Mouse (Mus musculus) midbrain, embryonic 14.5 days (tissue): ENCODE measurements around the gene Txnip. TPM values are rescaled to one million over a fixed set of nuclear protein-coding genes. Genes with fewer than 3 reads are reported as not detected.

Source experiments
- ATAC-seq: fragments of 200-750 bp; cut with Nextera tagmentation; 2 replicates; pipeline ENCODE4 v1.8.0; 2017; ENCODE audit warnings: moderate number of reproducible peaks, moderate library complexity; ENCODE audit not compliant: low FRiP score, low TSS enrichment
- DNase-seq: peaks from one replicate; pipeline ENCODE4 v3.0.0-alpha.2; 2015
- H3K27ac ChIP-seq: fragments of 300-500 bp; sonication (generic); replicated peaks from 2 replicates; pipeline ENCODE4 v1.5.1; 2014; ENCODE audit warnings: mild to moderate bottlenecking, low read depth, low read length, moderate library complexity
- H3K27me3 ChIP-seq: fragments of 300-500 bp; sonication (generic); 2 replicates; pipeline ENCODE4 v1.6.1; 2014; ENCODE audit warnings: low read length, control low read depth, mixed read lengths; ENCODE audit not compliant: control insufficient read depth, insufficient read depth
- H3K36me3 ChIP-seq: fragments of 300-500 bp; sonication (generic); 2 replicates; pipeline ENCODE4 v1.6.1; 2014; ENCODE audit warnings: low read length, control low read depth; ENCODE audit not compliant: control insufficient read depth, insufficient read depth
- H3K4me1 ChIP-seq: fragments of 300-500 bp; sonication (generic); 2 replicates; pipeline ENCODE4 v1.6.1; 2014; ENCODE audit warnings: mild to moderate bottlenecking, antibody characterized with exemption, low read length, control low read depth; ENCODE audit not compliant: control insufficient read depth, insufficient read depth
- H3K4me2 ChIP-seq: fragments of 300-500 bp; sonication (generic); 2 replicates; pipeline ENCODE4 v1.6.1; 2014; ENCODE audit warnings: mild to moderate bottlenecking, low read length, moderate library complexity
- H3K4me3 ChIP-seq: fragments of 300-500 bp; sonication (generic); replicated peaks from 2 replicates; pipeline ENCODE4 v1.5.1; 2014; ENCODE audit warnings: low read depth, low read length
- H3K9ac ChIP-seq: fragments of 300-500 bp; sonication (generic); replicated peaks from 2 replicates; pipeline ENCODE4 v1.6.1; 2014; ENCODE audit warnings: mild to moderate bottlenecking, low read length, moderate library complexity
- H3K9me3 ChIP-seq: fragments of 300-500 bp; sonication (generic); 2 replicates; pipeline ENCODE4 v1.6.1; 2016; ENCODE audit warnings: low read length, control low read depth, mixed read lengths; ENCODE audit not compliant: control insufficient read depth
- WGBS: fragments of 180-500 bp; shearing (Covaris S2); extraction: QIAGEN DNeasy Blood & Tissue Kit; methylation state at CpG from one replicate; pipeline ENCODE4 v1.1.7; 2014; 5-methylcytosine and 5-hydroxymethylcytosine counted together
- polyA plus RNA-seq: library from polyadenylated mRNA; unstranded; fragments of >200 nt; fragmentation: Nextera tagmentation; extraction: Ambion mirVana; gene quantifications from 2 replicates; pipeline ENCODE4 v1.2.1, GENCODE M21; 2014

Txnip gene
- polyA plus RNA-seq, 1 experiment from 2014 or later, result 60.1 TPM

- Histone ChIP-seq H3K4me1 (no peaks in the 10 kb centered on the region), H3K27me3 (no peaks in the 10 kb centered on the region), H3K27ac (no peak overlapping the region), H3K9me3 (no peaks in the 10 kb centered on the region), H3K4me3 (no peak overlapping the region), H3K9ac (no peak overlapping the region), H3K36me3 (no peaks in the 10 kb centered on the region), H3K4me2 (no peak overlapping the region)
- 92% methylated on average over 11 of the region's 11 CpGs for WGBS
- ATAC-seq (no peak), DNase-seq (no peak)
Measured at GRCm38 (mm10) chr3:96569966-96570605, 12.3 kb downstream of the Txnip start.

GRCm38 (mm10) chr3:96570643-96571042 is 12.9 kb downstream of the Txnip start:
- no peak overlapping the region for H3K9ac ChIP-seq
- H3K4me2 ChIP-seq, result no peak overlapping the region
- no peaks in the 10 kb centered on the region for H3K9me3 ChIP-seq
- WGBS, result 78% methylated on average over 7 of the region's 7 CpGs
- no peak for ATAC-seq
- H3K27ac ChIP-seq, result no peak overlapping the region
- no peak overlapping the region for H3K4me3 ChIP-seq
- no peaks in the 10 kb centered on the region for H3K36me3 ChIP-seq
- no peaks in the 10 kb centered on the region for H3K4me1 ChIP-seq
- H3K27me3 ChIP-seq, result no peaks in the 10 kb centered on the region
- DNase-seq, result no peak

GRCm38 (mm10) chr3:96571336-96571735 is 13.6 kb downstream of the Txnip start:
- H3K27me3 ChIP-seq, result no peaks in the 10 kb centered on the region
- no peaks in the 10 kb centered on the region for H3K36me3 ChIP-seq
- no peak overlapping the region for H3K4me2 ChIP-seq
- H3K27ac ChIP-seq, result no peak overlapping the region
- H3K9me3 ChIP-seq, result no peaks in the 10 kb centered on the region
- H3K9ac ChIP-seq, result no peak overlapping the region
- H3K4me1 ChIP-seq, result peaks cover 1% of the 10 kb centered on the region; the same call in 1 of the 2 replicates
- no peak overlapping the region for H3K4me3 ChIP-seq
- no peak for DNase-seq
- 82% methylated on average over 2 of the region's 2 CpGs for WGBS
- no peak for ATAC-seq

- Histone ChIP-seq H3K36me3 (no peaks in the 10 kb centered on the region), H3K4me2 (no peak overlapping the region), H3K4me1 (peaks cover 9% of the 10 kb centered on the region), H3K9ac (no peak overlapping the region), H3K27me3 (no peaks in the 10 kb centered on the region), H3K9me3 (no peaks in the 10 kb centered on the region), H3K4me3 (no peak overlapping the region), H3K27ac (no peak overlapping the region)
- ATAC-seq (no peak), DNase-seq (no peak)
- WGBS, result 80% methylated on average over 16 of the region's 16 CpGs
Measured at GRCm38 (mm10) chr3:96571896-96572698, 14.3 kb downstream of the Txnip start.

- ATAC-seq (no peak), DNase-seq (no peak)
- no peak overlapping the region for H3K4me2 ChIP-seq
- no peak overlapping the region for H3K27ac ChIP-seq
- H3K36me3 ChIP-seq, result no peaks in the 10 kb centered on the region
- peaks cover 14% of the 10 kb centered on the region for H3K4me1 ChIP-seq
- H3K9ac ChIP-seq, result no peak overlapping the region
- no peaks in the 10 kb centered on the region for H3K9me3 ChIP-seq
- 88% methylated on average over 19 of the region's 19 CpGs for WGBS
- H3K4me3 ChIP-seq, result no peak overlapping the region
- no peaks in the 10 kb centered on the region for H3K27me3 ChIP-seq
Measured at GRCm38 (mm10) chr3:96573611-96574511, 16.1 kb downstream of the Txnip start.

GRCm38 (mm10) chr3:96575272-96575984 is 17.7 kb downstream of the Txnip start:
- H3K4me2 ChIP-seq, result no peak overlapping the region
- ATAC-seq (no peak), DNase-seq (no peak)
- no peaks in the 10 kb centered on the region for H3K9me3 ChIP-seq
- H3K9ac ChIP-seq, result no peak overlapping the region
- no peak overlapping the region for H3K4me3 ChIP-seq
- no peaks in the 10 kb centered on the region for H3K27me3 ChIP-seq
- H3K4me1 ChIP-seq, result peaks cover 14% of the 10 kb centered on the region
- H3K27ac ChIP-seq, result no peak overlapping the region
- H3K36me3 ChIP-seq, result no peaks in the 10 kb centered on the region
- 85% methylated on average over 8 of the region's 8 CpGs for WGBS

GRCm38 (mm10) chr3:96576005-96576658 is 18.4 kb downstream of the Txnip start:
- peaks cover 14% of the 10 kb centered on the region for H3K4me1 ChIP-seq
- no peak overlapping the region for H3K9ac ChIP-seq
- WGBS, result 77% methylated on average over 14 of the region's 14 CpGs
- DNase-seq (no peak), ATAC-seq (no peak)
- H3K27me3 ChIP-seq, result no peaks in the 10 kb centered on the region
- H3K27ac ChIP-seq, result 0 out of 2 replicates have a peak overlapping the region, but pooled peaks have one; percentile 61
- peak overlapping the region; percentile 43 for H3K4me2 ChIP-seq
- H3K4me3 ChIP-seq, result no peak overlapping the region; the same call in 1 of the 2 replicates
- H3K9me3 ChIP-seq, result no peaks in the 10 kb centered on the region
- no peaks in the 10 kb centered on the region for H3K36me3 ChIP-seq
